Mouse (Mus musculus): ENCODE results near the gene Phlpp2.
"Not testable (repeated sequence)": the region's sequence is repeated elsewhere in the genome, so short reads cannot be mapped to it uniquely, and the experiment has no call there.

The Phlpp2 gene

GRCm38 (mm10) chr8:109868003-109868679 lies at the start of gene Phlpp2:
Gene Phlpp2 (plus strand): TSS chr8:109868542.
- DNase-seq (ENCODE audit: low read depth, low spot score) = peak; percentile 76

GRCm38 (mm10) chr8:109823561-109823960 lies 44.8 kb upstream of the Phlpp2 start:
- no peak for DNase-seq (ENCODE audit: low read depth, low spot score)

GRCm38 (mm10) chr8:109839822-109840221 lies 28.5 kb upstream of the Phlpp2 start:
- DNase-seq (ENCODE audit: low read depth, low spot score) = no peak

- no peak for DNase-seq (ENCODE audit: low read depth, low spot score)
Observed at GRCm38 (mm10) chr8:109842468-109842867, 25.9 kb upstream of the Phlpp2 start.

GRCm38 (mm10) chr8:109847866-109848265 lies 20.5 kb upstream of the Phlpp2 start:
- DNase-seq (ENCODE audit: low read depth, low spot score) = no peak

- DNase-seq (ENCODE audit: low read depth, low spot score) = no peak
Observed at GRCm38 (mm10) chr8:109848981-109849380, 19.4 kb upstream of the Phlpp2 start.

GRCm38 (mm10) chr8:109853423-109853822 lies 14.9 kb upstream of the Phlpp2 start:
- DNase-seq (ENCODE audit: low read depth, low spot score) = no peak

GRCm38 (mm10) chr8:109854522-109854921 lies 13.8 kb upstream of the Phlpp2 start:
- no peak for DNase-seq (ENCODE audit: low read depth, low spot score)

- no peak for DNase-seq (ENCODE audit: low read depth, low spot score)
Observed at GRCm38 (mm10) chr8:109855451-109855850, 12.9 kb upstream of the Phlpp2 start.

GRCm38 (mm10) chr8:109863398-109863797 lies 4.9 kb upstream of the Phlpp2 start:
- no peak for DNase-seq (ENCODE audit: low read depth, low spot score)

- DNase-seq (ENCODE audit: low read depth, low spot score) = no peak
Observed at GRCm38 (mm10) chr8:109864798-109865197, 3.5 kb upstream of the Phlpp2 start.

- no peak for DNase-seq (ENCODE audit: low read depth, low spot score)
Observed at GRCm38 (mm10) chr8:109865536-109865935, 2.8 kb upstream of the Phlpp2 start.

- no peak for DNase-seq (ENCODE audit: low read depth, low spot score)
Observed at GRCm38 (mm10) chr8:109866690-109867089, 1.7 kb upstream of the Phlpp2 start.

- no peak for DNase-seq (ENCODE audit: low read depth, low spot score)
Observed at GRCm38 (mm10) chr8:109868680-109869361, 479 bp downstream of the Phlpp2 start.

- DNase-seq (ENCODE audit: low read depth, low spot score) = no peak
Observed at GRCm38 (mm10) chr8:109871056-109871455, 2.7 kb downstream of the Phlpp2 start.

- not testable (repeated sequence) for DNase-seq (ENCODE audit: low read depth, low spot score)
Observed at GRCm38 (mm10) chr8:109873800-109874199, 5.5 kb downstream of the Phlpp2 start.

GRCm38 (mm10) chr8:109880012-109880662 lies 11.8 kb downstream of the Phlpp2 start:
- DNase-seq (ENCODE audit: low read depth, low spot score) = no peak

GRCm38 (mm10) chr8:109885294-109885693 lies 17.0 kb downstream of the Phlpp2 start:
- DNase-seq (ENCODE audit: low read depth, low spot score) = no peak

GRCm38 (mm10) chr8:109889211-109889610 lies 20.9 kb downstream of the Phlpp2 start:
- no peak for DNase-seq (ENCODE audit: low read depth, low spot score)

GRCm38 (mm10) chr8:109890794-109891585 lies 22.6 kb downstream of the Phlpp2 start:
- DNase-seq (ENCODE audit: low read depth, low spot score) = no peak

- no peak for DNase-seq (ENCODE audit: low read depth, low spot score)
Observed at GRCm38 (mm10) chr8:109894636-109895035, 26.3 kb downstream of the Phlpp2 start.

- DNase-seq (ENCODE audit: low read depth, low spot score) = no peak
Observed at GRCm38 (mm10) chr8:109895355-109895754, 27.0 kb downstream of the Phlpp2 start.
